Mouse (Mus musculus): Measurements from ENCODE around the gene Miga2. TPM values are rescaled to one million over a fixed set of nuclear protein-coding genes. Genes with fewer than 3 reads are reported as not detected.
A peak's percentile ranks its signal among the peaks of the same experiment; 100 is the strongest.

Gene Miga2
- total RNA-seq, 2 experiments from 2014 or later: 74.7 to 80.0 TPM

DNA sequence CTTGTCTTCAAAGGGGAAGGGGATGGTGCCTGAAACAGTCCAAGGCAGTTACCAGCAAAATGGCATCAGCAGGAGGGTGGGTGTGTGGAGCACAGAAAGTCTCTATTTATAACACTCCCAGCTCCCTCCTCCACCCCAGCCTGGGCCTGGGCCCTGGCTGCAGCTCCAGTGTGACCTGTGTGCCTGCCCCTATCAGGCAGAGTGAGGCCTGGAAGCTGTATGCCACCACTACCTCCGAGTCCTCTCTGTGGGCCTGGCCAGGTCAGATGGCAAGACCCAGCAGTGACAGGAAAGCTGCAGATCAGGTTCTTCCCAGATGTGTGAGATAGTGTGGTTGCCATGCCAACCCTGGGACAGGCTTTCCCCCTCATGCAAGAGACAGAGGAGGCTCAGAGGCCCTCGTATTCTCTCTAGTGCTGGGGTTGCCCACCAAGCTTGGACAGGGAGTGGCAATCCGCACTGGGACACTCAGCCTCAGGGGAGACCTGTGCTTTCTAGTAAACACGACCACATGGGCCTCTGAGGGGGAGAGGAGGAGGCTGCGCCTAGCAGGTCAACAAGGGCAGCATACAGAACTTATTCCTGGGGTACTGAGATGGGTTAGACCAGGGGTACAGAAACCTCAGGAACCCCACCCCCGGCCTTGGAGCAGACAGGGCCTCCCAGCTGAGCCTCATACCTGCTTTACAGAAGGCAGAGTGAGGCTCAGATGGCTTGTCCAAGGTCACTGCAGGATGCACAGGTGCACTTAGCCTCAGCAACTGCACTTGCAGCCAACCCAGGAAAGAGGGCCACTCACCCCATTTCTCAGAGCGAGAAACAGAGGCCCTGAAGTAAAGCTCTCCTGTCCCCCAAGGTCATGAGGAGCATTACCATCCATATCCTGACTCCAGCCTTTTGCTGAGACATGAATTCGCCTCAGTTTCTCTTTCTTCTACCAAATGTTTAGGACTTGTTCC, 6.2 kb upstream of the Miga2 start:
- intact Hi-C loops (cut with DNase I): no loop called here
- peak in 1 of 2 experiments; percentile 21 for DNase-seq

DNA sequence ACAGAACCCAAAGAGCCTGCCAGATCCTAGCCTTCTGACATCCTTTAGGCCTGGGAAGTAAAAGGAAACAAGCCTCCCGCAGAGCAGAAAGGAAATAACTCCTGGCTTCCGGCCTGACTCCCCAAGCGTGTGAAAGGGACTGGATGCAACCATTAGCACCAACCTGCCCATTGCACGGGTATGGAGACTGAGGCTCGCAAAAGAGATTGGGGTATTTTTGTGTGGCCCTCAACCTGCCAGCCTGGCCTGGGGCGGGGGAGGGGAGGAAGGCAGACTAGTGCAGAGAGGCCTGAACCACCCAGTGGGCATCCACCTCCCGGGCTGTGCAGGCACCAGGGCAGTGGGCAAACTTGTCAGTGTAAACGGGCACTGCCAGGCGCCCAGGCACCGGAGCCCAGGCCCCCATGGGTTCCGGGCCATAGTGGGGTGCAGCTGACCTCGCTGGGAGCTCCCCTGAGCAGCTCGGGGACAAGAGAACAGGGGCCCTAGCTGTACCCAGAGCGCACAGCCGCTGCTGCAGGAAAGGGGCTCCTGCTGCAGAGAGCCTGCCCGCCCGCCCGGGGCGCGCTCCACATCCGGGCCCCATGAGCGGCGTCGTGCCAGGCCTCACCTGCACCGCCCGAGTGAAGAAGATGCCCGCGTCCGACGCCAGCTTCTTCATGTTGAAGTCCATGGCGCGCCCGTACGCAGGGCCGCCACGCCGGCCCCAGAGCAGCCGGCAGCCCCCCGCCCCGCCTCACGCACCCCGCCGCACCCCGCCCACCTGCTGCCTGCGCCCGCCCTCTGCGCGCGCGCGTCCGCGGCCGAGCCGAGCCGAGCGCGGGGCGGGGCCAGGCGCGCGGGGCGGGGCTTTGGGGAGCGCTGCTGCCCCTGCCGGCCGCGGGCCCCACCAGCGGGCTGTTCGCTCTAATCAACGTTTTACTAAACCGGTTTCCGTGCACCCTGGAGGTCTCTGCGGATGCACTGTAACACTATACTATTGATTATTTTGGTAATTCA, 5.2 kb upstream of the Miga2 start, which contains the start of gene Sh3glb2:
Sh3glb2 (minus strand) TSS at position 805 of the 999 bp plus-strand sequence.
- DNase-seq: peak; percentile 94 to 95
- intact Hi-C loops (cut with DNase I): no loop called here

DNA sequence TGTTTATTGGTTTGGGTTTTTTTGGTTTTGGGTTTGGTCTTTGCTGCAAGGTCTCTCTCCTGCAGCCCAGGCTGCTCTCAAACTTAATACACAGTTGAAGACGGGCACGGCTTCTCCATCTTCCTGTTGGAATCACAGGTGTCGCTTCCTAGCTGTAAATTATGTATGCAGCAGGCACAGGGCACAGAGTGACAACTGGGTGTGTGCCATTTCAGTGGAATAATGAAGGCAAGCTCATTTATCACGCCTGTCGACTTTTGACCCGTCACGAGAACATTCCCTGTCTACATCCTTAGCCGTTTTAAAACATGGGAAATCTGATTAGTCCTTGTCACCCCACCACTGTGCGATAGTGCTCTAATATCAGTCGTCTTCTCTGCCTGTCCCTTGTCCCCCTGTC, 3.4 kb upstream of the Miga2 start:
- intact Hi-C loops (cut with DNase I): no loop called here
- DNase-seq: no peak

DNA sequence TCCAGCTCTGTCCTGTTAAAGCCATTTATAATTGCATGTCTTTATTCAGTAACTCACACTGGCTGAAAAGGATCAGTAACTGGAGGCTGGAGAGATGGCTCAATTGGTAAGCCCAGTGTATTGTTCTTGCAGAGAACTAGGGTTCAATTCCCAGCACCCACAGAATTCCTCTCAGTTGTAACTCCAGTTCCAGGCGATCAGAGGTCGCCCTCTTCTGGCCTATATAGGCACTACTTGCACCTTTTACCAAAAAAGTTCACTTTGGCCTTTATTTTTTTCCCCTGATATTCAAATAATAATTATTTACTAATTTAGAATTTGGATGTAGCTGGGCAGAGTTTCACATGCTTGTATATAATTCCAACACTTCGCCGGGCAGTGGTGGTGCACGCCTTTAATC, 1.2 kb upstream of the Miga2 start:
- DNase-seq: no peak
- intact Hi-C loops (cut with DNase I): no loop called here

DNA sequence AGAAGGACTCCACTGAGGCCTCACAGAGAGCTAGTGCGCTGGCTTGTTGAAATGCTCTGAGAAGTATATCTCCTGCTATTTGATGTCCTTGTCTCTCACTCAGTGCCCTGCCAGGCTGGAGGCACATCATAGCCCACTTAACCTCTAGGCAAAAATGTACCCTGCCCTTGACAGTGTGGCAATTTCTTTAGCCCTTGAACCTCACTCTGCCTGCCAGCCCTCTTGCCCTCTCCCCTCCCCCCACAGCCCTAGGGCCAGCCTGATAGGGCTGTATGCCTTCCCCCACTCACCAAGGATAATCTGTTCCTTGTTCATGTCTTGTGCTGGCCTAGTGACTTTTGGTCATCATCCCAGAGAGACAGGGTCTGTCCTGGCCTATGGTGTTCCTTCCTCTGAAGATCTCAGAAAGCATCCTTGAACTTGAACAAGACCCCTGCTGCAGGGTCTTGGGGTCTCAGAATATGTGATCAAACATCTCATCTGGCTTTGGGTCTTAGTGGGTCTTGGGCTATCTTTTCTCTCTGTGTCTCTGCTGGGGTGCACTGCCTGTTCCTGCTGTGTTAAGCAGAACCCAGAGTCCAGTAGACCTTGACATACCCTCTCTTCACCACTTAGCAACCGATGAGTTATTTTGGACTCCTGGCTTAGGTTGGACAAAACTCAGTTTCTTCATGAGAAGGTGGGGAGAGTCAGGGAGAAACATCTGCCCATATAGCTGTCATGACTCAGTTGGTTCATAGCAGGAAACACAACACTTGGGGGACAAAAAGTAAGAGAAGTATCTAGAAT, 1.4 kb downstream of the Miga2 start:
- intact Hi-C loops (cut with DNase I): loop anchor here (5.0 kb wide), 1 partner anchor 37 kb away; no protein-coding TSS in a partner anchor
- DNase-seq: no peak

DNA sequence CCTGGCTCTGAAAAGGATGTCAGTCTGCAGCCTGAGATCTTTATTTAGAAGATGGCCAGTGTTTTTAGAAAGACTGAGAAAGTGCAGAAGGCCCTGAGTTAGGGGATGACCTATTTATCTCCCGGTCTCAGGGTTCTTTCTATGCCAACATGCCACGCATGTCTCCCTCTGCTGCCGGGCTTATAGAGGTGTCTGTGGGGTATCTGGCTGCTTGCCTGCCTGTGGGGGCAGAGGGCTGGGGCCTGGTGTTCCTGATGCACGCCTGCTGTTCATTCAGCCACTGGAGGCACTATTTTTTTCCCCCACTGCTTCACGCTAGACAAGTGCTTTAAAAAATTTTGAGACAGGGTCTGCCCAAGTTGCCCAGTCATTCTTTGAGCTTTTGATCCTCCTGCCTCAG, 2.2 kb downstream of the Miga2 start:
- DNase-seq: peak in 1 of 2 experiments; percentile 37
- intact Hi-C loops (cut with DNase I): loop anchor here (5.0 kb wide), 1 partner anchor 36 kb away; no protein-coding TSS in a partner anchor

DNA sequence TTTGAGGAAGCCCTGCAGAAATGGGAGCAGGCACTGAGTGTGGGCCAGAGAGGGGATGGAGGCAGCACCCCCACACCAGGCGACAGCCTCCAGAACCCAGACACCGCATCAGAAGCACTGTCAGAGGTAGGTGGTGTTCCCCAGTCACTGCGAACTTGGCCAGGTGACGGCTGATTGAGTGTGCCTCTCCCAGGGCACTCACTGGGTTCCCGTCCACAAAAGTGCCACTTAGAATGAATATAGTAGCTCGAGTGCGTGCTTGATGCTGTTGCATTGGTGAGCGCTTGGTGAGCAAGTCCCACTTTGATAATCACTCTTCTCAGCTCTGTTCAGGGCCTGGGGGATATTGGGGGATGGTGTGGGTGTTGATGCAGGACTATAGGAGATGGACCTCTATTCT, 7.5 kb downstream of the Miga2 start:
- intact Hi-C loops (cut with DNase I): no loop called here
- DNase-seq: no peak

DNA sequence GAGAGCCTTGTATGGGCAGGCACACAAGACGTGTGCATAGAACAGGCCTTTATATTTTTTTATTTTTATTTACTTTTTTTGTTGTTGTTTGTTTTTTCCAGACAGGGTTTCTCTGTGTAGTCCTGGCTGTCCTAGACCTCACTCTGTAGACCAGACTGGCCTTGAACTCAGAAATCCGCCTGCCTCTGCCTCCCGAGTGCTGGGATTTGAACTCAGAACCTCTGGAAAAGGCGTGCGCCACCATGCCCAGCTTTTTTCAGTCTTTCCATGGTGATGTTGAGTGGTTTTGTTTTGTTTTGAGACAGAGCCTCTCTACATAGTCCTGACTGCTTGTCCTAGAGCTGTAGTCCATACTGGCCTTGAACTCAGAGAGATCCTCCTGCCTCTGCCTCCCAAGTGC, 8.7 kb downstream of the Miga2 start:
- intact Hi-C loops (cut with DNase I): no loop called here
- no peak for DNase-seq

DNA sequence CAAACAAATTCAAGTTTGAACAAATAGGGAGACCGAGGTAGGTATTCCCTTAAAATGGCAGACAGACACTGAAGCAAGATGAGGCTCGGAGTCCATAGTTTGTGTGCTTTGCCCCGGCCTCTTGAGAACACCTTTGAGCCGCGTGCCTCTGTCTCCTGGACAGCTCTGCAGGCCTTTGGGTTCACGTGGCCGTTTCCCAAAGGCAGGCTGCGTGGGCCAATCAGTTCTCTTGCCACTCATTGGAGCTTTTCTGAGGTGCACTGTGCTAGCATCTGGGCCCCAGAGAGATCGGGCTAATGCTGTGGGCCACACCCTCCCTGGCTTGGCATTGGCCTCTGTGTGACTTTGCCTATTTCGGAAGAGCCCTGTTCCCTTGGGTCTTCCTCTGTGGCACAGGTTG, 11.9 kb downstream of the Miga2 start:
- no peak for DNase-seq
- intact Hi-C loops (cut with DNase I): no loop called here

DNA sequence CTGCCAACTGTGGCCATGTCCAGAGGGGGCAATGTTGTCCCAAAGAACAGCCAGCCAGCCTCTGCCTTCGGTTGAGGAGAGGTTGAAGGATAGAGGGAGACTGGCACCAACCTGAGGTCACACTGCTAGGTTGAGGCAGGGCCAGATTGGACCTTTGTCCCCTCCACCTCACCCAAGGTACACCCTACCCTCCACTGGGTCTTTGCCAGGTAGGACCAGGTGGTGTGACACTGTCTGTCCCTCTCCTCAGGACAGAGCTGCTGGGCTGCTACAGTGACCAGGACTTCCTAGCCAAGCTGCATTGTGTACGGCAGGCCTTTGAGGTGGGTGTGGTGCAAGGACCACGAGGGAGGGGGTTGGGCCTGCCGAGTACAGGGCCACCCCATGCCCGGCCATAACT, 13.7 kb downstream of the Miga2 start:
- intact Hi-C loops (cut with DNase I): no loop called here
- DNase-seq: no peak

DNA sequence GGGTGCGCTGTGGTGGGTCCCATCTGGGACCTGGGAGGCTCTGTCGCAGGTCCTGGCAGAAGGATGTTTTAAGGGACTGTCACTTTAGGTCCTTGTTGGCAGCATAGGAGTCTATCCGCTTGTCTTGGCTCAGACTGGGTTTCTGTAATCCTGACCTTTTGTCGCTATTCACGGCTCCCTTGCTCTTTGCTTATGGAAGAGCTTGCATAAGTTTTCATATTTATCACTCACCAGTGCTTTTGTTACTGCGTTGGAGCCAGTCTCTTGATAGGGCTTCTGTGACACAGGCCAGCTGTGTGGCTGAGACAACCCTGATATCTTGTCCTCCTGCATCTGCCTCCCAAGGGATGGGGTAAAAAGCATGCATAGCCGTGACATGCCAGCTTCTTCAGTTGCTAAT, 15.3 kb downstream of the Miga2 start:
- intact Hi-C loops (cut with DNase I): no loop called here
- DNase-seq: no peak

DNA sequence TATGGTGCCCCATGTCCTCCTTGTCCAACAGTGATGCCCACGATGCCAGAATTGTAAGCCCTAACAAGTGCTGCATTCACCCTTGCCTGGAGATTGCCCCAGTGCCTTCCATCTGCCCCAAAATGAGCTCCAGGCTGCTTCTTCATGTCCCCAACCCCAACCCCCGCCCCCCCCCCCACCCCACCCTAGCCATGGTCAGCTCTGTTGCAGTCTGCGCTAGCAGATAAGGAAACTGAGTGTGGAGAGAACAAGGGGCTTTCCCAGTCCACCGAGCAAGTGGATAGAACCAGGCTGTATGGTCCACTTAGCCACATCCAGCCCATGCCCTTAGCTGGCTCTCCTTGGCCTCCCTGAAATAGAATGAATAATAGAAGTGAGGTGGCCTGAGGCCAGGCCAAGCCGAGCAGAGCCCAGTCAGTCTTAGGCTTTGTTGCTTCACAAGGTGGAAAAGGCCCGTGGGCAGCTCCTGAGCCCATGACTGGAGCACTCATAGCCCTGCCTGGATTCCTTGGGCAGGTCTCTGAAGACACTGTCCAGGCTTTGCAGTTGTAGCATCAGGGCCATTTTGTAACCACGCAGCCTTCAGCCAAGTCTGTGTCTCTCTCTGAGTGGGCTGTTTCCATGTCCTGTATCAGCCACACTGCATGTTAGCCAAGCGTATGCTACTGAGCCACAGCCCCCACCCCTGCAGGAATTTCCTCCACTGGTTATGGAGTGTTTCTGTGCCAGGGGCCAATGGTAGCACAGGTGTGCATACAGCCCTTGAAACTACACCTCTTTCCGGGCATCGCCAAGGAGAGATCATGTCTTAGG, 16.7 kb downstream of the Miga2 start:
- peak; percentile 23 to 39 for DNase-seq

DNA sequence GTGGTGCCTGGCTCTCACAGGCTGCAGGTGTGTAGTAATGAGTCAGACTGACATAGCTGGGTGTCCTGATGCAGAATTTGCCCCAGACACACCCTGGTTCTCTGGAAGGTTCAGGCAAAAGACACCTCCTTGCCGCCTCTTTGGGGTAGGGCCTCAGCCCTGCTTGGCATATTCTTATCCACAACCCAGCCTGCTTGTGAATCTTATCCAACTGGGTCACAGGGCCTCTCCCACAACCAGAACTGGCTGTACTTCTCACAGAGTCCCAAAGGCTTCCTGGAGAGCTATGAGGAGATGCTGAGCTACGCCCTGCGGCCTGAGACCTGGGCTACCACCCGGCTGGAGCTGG, 17.3 kb downstream of the Miga2 start:
- intact Hi-C loops (cut with DNase I): no loop called here
- DNase-seq: peak; percentile 35 to 42

More for the DNA sequence above, 16.7 kb downstream of the Miga2 start:
- intact Hi-C loops (cut with DNase I): no loop called here

DNA sequence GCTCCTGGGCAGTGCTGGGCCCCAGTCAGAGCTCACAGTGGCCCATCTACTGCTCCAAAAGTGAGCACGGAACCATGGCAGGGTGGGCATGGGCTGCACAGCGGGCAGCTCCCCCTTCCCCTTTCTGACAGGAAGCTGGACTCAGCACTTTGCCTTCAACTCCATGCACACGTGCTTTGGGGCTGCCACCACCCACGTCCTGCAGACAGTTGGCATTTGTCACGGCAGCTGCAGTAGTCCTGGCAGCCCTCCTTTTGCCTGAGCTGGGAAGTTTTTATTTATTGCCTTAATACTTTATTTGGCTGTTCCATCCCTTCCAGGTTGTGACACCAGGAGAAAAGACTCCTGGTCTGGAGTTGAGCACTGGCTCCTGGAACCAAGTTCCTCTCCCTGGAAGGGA, 20.8 kb downstream of the Miga2 start:
- no peak for DNase-seq
- intact Hi-C loops (cut with DNase I): no loop called here

DNA sequence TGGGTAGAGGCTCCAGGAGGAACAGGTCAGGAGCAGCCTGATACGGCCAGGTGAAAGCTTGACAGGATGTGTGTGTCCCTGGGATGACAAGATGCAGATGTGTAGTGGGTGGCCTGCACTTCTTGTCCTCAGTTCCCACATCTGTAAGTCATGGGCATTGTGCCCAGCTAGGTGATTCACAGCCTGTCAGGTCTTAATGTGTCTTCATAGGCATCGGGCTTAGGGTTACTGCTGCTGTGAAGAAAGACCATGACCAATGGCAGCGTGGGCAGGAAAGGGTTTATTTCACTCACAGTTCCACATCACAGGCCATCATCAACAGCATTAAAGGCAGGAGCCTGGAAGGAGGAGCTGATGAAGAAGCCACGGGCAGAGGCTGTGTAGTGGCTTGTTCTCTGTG, 21.6 kb downstream of the Miga2 start:
- DNase-seq: no peak
- intact Hi-C loops (cut with DNase I): no loop called here

DNA sequence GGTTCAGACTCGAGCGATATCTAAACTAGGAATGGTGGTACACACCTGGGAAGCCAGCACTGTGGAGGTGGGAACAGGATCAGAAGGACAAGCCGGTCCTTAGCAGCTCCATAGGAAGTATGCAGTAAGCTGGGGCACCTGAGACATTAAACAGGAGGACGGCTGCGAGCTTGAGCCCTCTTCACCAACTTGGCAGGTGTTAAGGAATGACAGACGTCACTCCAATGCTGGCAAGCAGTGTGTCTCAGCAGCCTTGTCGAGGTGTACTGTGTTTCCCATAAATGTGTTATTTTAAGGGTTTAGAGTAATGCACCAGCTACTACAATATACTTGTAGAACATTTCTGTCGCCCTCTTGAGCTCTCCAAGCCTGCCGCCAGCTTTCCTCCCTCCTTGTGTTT, 22.9 kb downstream of the Miga2 start:
- intact Hi-C loops (cut with DNase I): no loop called here
- no peak for DNase-seq

DNA sequence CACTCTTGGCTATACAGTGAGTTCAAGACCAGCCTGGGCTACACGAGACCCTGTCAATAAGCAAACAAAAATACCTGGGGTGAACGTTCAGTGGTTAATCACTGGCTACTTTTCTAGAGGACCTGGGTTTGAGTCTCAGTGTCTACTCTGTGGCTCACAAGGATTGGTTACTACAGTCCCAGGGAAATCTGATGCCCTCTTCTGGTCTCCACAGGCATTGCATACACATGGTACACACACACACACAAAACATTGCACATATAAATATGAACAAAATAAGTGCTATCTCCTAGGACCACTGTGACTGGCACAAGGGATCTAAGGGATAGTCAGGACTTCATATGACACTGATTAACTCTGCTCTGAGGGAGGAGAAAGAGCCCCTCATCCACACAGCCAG, 25.0 kb downstream of the Miga2 start:
- intact Hi-C loops (cut with DNase I): no loop called here
- no peak for DNase-seq

DNA sequence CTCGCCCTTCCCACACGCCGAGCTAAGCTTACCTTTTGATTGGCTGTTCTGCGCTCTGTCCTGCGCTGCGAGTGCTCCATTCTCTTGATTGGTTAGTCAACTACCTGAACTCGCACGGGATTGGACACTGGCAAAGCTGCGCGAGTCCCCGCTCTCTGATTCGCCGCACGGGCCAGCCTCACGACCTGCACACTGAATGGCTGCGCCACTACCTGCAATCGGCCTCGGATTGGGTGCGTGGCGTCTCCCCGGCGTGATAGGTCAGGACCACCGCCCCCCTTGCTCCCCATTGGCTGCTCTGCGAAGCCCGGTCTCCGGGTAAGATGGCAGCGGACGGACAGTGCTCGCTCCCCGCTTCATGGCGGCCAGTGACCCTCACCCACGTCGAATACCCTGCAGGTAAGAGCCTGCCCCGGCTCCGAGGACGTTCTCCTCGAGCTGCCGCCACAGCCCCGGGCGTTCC, 28.1 kb downstream of the Miga2 start, which contains the start of gene Dolpp1:
Dolpp1 (plus strand) TSS at position 141 of the 463 bp plus-strand sequence.
- intact Hi-C loops (cut with DNase I): no loop called here
- peak; percentile 93 to 94 for DNase-seq

Measured in heart, postnatal 14 days (tissue).